Mouse (Mus musculus) forebrain, embryonic 16.5 days (tissue): Measurements from ENCODE around the gene Rft1. TPM values are rescaled to one million over a fixed set of nuclear protein-coding genes. Genes with fewer than 3 reads are reported as not detected.

Source experiments
- ATAC-seq: fragments of 200-750 bp; cut with Nextera tagmentation; 2 replicates; pipeline ENCODE4 v1.8.0; 2017; ENCODE audit warnings: mild to moderate bottlenecking, moderate library complexity
- H3K27ac ChIP-seq: fragments of 300-500 bp; sonication (generic); 2 replicates; pipeline ENCODE4 v1.5.1; 2014; ENCODE audit warnings: low read length, control low read depth
- H3K27me3 ChIP-seq: fragments of 300-500 bp; sonication (generic); replicated peaks from 2 replicates; pipeline ENCODE4 v1.6.1; 2014; ENCODE audit warnings: low read length; ENCODE audit not compliant: control insufficient read depth, insufficient read depth
- H3K36me3 ChIP-seq: fragments of 300-500 bp; sonication (generic); 2 replicates; pipeline ENCODE4 v1.6.1; 2014; ENCODE audit not compliant: control insufficient read depth, insufficient read depth
- H3K4me1 ChIP-seq: fragments of 300-500 bp; sonication (generic); replicated peaks from 2 replicates; pipeline ENCODE4 v1.6.1; 2014; ENCODE audit warnings: low read length; ENCODE audit not compliant: control insufficient read depth, insufficient read depth
- H3K4me2 ChIP-seq: fragments of 300-500 bp; sonication (generic); 2 replicates; pipeline ENCODE4 v1.6.1; 2014; ENCODE audit warnings: mild to moderate bottlenecking, low read length, control low read depth
- H3K4me3 ChIP-seq: fragments of 300-500 bp; sonication (generic); replicated peaks from 2 replicates; pipeline ENCODE4 v1.5.1; 2014; ENCODE audit warnings: mild to moderate bottlenecking, low read length, control low read depth
- H3K9ac ChIP-seq: fragments of 300-500 bp; sonication (generic); replicated peaks from 2 replicates; pipeline ENCODE4 v1.6.1; 2014; ENCODE audit warnings: low read depth, low read length, control low read depth
- H3K9me3 ChIP-seq: fragments of 300-500 bp; sonication (generic); 2 replicates; pipeline ENCODE4 v1.6.1; 2016; ENCODE audit warnings: low read length; ENCODE audit not compliant: control insufficient read depth
- WGBS: fragments of 180-500 bp; shearing (Covaris S2); extraction: QIAGEN DNeasy Blood & Tissue Kit; methylation state at CpG from one replicate; pipeline ENCODE4 v1.1.7; 2014; 5-methylcytosine and 5-hydroxymethylcytosine counted together
- polyA plus RNA-seq: library from polyadenylated mRNA; unstranded; fragments of >200 nt; fragmentation: Nextera tagmentation; extraction: Ambion mirVana; gene quantifications from 2 replicates; pipeline ENCODE4 v1.2.1, GENCODE M21; 2015

Gene Rft1
- polyA plus RNA-seq = 7.2 and 8.5 TPM in 2 replicates

DNA sequence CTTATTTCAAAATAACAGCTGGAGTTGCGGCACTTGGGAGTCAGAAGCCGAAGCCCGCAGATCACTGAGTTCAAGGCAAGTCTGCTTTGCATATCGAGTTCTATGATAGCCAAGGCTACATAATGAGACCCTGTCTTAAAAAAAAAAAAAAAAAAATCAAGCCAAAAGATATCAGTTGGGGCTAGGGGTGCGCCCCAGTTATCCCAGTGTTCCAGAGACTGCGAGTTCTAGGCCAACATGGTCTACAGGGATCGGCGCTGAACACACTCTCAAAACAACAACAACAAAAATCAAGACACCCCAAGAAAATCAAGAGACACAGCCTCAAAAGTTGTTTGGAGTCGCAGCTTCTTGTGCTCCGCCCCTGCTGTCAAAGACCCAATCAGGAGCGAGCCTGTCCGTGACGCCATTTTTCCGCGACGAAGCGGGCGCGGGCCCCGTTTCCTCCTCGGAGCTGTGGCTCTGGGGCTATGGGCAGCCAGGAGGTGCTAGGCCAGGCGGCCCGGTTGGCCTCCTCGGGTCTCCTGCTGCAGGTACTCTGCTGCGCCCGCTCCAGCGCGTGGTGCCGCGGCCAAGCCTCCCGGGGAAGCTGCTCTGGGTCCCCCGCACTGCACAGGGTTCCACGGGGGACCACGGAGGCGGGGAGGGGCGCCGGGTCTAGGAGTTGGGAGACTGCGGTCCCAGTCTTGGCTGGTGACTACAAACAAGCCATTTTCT, at the start of gene Rft1:
TSS of gene Rft1 (plus strand) at position 418 of the 717 bp plus-strand sequence.
- peak within 1 kb of the TSS; percentile 97 for H3K9ac ChIP-seq
- H3K4me1 ChIP-seq = peaks cover 8% of the 10 kb centered on the region
- no peaks in the 10 kb centered on the region; the same call in 1 of the 2 replicates for H3K36me3 ChIP-seq
- H3K4me2 ChIP-seq = peak within 1 kb of the TSS; percentile 49
- ATAC-seq = peak; percentile 95
- H3K4me3 ChIP-seq = peak within 1 kb of the TSS; percentile 93
- WGBS = 1% methylated on average over 38 of the region's 38 CpGs
- no peaks in the 10 kb centered on the region for H3K9me3 ChIP-seq
- peak within 1 kb of the TSS; percentile 84 for H3K27ac ChIP-seq
- H3K27me3 ChIP-seq = no peaks in the 10 kb centered on the region

DNA sequence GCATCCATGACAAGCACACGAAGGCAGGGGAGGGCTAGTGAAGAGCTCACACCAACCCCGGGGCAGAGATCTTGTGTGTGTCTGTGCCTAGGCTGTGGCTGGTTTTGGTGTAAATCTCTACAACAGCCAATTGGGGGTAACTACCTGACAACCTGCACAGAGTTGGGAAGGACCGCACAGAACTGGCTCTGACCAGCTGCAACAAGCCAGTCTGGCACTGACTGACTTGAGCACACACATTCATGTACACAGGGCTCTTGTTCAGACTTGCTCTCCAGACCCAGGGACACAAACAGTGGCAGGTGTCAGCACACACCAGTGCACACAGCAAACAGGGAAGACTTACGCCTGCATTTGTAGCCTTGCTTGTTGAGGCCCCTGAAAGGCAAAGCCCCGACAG, 47.3 kb upstream of the Rft1 start:
- Histone ChIP-seq H3K4me2 (no peak overlapping the region), H3K27me3 (no peaks in the 10 kb centered on the region), H3K4me1 (no peaks in the 10 kb centered on the region), H3K9ac (no peak overlapping the region), H3K36me3 (no peaks in the 10 kb centered on the region), H3K27ac (no peak overlapping the region), H3K9me3 (no peaks in the 10 kb centered on the region), H3K4me3 (no peak overlapping the region)
- WGBS = 94% methylated on average over 5 of the region's 5 CpGs
- ATAC-seq = no peak

DNA sequence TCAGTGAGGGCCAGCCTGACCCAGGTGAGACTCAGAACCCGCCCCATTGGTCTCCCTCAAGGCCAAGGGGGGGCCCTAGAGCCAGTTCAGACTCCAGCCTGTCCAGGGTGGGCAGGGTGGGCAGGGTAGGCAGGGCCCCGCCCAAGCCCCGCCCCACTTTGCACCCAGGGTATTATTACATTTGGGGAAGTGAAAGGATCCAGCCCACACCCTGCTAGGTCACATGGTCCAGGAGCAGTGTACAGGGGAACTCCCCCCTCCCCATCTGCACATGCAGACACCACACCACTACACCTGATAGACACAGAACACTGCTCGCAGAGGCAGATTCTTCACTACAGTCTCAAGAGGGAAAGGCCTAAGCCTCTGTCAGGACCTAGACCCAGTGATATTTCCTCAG, 46.5 kb upstream of the Rft1 start:
- no peak for ATAC-seq
- no peaks in the 10 kb centered on the region for H3K4me1 ChIP-seq
- H3K27me3 ChIP-seq = no peaks in the 10 kb centered on the region
- no peak overlapping the region for H3K4me3 ChIP-seq
- WGBS = 89% methylated on average over 3 of the region's 4 CpGs
- no peaks in the 10 kb centered on the region for H3K9me3 ChIP-seq
- H3K4me2 ChIP-seq = no peak overlapping the region
- no peak overlapping the region for H3K27ac ChIP-seq
- H3K9ac ChIP-seq = no peak overlapping the region
- no peaks in the 10 kb centered on the region for H3K36me3 ChIP-seq

DNA sequence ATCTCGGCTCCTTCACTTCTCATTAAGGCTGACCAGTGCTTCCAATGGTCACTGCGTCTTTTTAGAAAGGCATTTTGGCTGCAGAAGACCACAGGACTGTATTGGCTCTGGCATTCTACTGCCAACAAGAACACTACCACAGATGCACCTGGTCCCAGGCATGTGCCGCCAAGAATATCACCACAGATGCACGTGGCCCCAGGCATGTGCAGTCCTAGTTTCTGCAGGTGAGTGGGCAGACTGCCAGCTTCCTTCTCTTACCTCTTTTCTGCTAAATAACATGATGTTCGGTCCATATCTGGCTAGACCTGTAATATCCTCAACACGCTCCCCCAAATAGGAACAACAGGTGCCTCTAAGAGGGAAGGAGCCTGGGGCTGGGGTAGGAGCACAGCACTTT, 46.0 kb upstream of the Rft1 start:
- Histone ChIP-seq H3K36me3 (no peaks in the 10 kb centered on the region), H3K9ac (no peak overlapping the region), H3K27ac (no peak overlapping the region), H3K4me2 (no peak overlapping the region), H3K4me3 (no peak overlapping the region), H3K9me3 (no peaks in the 10 kb centered on the region), H3K4me1 (no peaks in the 10 kb centered on the region), H3K27me3 (no peaks in the 10 kb centered on the region)
- ATAC-seq = no peak
- 88% methylated on average over 6 of the region's 6 CpGs for WGBS

DNA sequence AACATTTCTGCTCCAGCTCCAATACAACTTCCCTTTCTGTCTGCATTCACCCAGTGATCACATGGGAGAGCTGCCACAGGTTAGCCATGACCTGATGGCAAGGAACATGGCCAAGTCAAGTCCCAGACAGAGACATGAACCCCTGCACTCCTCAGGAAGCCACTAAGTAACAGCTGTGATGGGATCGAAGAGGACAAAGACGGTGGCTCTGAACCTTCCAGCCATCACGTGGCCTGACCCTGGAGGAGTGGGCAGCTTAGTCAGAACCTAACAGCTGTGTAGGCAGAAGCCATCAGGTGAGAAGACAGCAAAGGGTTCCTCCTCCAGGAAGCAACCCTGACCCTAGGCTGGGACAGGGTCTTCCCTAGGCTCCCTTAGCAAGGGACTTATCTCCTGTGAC, 44.7 kb upstream of the Rft1 start:
- ATAC-seq = no peak
- Histone ChIP-seq H3K4me2 (no peak overlapping the region), H3K9me3 (no peaks in the 10 kb centered on the region), H3K4me1 (no peaks in the 10 kb centered on the region), H3K9ac (no peak overlapping the region), H3K27me3 (no peaks in the 10 kb centered on the region), H3K36me3 (no peaks in the 10 kb centered on the region), H3K27ac (no peak overlapping the region), H3K4me3 (no peak overlapping the region)
- WGBS = 91% methylated on average over 3 of the region's 3 CpGs

DNA sequence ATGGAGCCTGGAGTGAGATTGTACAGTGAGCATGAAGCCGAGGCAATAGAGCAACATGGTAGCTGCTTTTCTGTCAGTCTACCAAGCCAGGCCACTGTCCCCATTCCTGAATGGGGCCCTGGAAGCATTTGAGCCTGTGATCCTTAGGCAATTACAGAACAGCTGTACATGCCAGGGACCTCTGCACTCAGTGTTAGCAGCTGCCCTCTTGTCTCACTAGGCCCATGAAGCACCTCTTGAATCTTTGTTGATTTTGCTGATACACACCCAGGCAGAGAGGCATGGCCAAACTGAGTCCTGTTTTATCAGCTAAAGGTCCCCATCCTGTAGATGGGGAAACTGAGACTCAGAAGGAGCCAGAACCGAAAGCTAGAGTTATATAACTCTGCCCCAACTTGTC, 43.9 kb upstream of the Rft1 start:
- Histone ChIP-seq H3K4me1 (no peaks in the 10 kb centered on the region), H3K27ac (no peak overlapping the region), H3K27me3 (no peaks in the 10 kb centered on the region), H3K4me3 (no peak overlapping the region), H3K4me2 (no peak overlapping the region), H3K36me3 (no peaks in the 10 kb centered on the region), H3K9ac (no peak overlapping the region), H3K9me3 (no peaks in the 10 kb centered on the region)
- ATAC-seq = no peak
- WGBS = 88% methylated on average over 2 of the region's 2 CpGs

DNA sequence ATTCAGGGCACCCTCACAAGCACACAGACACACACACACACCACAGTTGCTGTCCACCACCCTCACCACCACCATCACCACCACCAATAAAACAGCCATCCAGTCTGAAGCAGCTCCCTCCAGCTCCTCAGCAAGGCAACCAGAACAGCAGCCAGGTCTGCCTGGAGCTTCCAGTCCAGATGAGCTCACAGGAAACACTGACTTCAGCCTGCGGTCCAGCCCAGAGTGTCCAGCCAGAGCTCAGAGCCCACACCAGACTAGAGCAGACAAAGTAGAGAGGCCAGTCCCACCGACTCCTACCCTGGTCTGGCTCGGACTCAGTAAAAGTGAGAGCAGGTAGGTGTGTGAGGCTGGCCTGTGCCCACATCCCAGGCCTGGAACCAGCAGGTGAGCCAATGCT, 43.2 kb upstream of the Rft1 start:
- Histone ChIP-seq H3K4me3 (no peak overlapping the region), H3K27ac (no peak overlapping the region), H3K4me2 (no peak overlapping the region), H3K36me3 (no peaks in the 10 kb centered on the region), H3K9me3 (no peaks in the 10 kb centered on the region), H3K9ac (no peak overlapping the region), H3K4me1 (no peaks in the 10 kb centered on the region), H3K27me3 (no peaks in the 10 kb centered on the region)
- 87% methylated on average over 3 of the region's 3 CpGs for WGBS
- ATAC-seq = no peak

DNA sequence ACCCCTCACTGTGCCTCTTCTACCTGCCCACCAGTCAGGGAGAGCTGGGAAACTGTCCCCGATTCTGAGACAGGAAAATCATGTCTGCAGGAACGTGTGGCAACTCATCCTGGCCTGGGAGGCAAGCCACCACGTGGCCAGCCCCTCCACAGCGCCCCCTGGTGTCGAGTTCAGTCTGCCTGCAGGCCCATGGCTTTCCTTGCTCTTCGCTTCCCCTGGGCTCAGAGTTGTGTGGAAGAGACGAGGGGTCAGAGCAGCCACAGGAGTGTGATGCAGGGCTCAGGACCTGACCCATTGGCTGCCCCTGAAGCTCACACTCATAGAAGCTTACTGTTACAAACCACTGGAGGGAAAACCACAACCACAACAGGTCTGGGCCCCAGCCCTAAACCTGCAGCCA, 41.6 kb upstream of the Rft1 start:
- 8% methylated on average over 7 of the region's 7 CpGs for WGBS
- no peak overlapping the region for H3K27ac ChIP-seq
- no peaks in the 10 kb centered on the region for H3K36me3 ChIP-seq
- no peaks in the 10 kb centered on the region for H3K27me3 ChIP-seq
- no peak overlapping the region for H3K9ac ChIP-seq
- no peak overlapping the region for H3K4me3 ChIP-seq
- no peaks in the 10 kb centered on the region for H3K9me3 ChIP-seq
- 0 out of 2 replicates have a peak, but pooled peaks have one; percentile 18 for ATAC-seq
- H3K4me2 ChIP-seq = no peak overlapping the region
- H3K4me1 ChIP-seq = no peaks in the 10 kb centered on the region

DNA sequence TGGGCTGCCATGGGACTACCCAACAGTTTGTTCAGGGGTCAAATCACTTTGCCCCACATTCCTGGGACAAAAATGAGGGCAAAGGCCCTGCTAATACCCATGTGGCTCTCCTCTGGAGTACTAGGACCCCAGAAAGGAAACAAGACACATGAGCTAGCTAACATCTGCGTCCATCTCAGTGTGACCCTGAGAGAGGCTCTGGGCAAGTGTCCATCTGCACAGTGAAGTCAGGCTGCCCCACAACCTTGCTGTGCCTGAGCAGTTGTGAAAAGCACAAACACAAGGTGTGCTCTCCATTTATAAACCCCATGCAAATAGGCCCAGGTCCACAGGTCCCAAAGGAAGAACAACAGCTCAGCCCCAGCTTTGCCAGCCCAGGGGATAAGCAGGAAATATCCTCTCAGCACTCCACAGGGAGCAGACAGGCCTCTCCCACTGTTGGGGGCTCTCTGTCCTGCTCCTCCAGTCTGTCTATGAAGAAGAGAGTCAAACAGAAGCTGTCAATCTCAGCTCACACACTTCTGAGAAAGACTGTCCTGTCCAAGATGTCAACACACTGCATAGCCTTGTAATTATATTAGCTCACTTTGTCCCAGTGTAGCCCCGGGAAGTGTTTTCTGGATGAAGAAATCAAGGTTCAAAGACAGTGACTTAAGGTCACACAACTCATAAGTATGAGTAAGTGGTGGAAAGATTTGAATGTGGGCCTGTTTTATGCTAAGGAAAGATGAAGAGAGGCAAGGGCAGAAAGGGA, 41.0 kb upstream of the Rft1 start:
- no peak overlapping the region for H3K4me3 ChIP-seq
- 87% methylated on average over 2 of the region's 2 CpGs for WGBS

More for the DNA sequence above, 41.0 kb upstream of the Rft1 start:
- ATAC-seq = no peak
- no peaks in the 10 kb centered on the region for H3K9me3 ChIP-seq
- no peaks in the 10 kb centered on the region for H3K4me1 ChIP-seq
- no peaks in the 10 kb centered on the region for H3K36me3 ChIP-seq
- H3K4me2 ChIP-seq = no peak overlapping the region
- H3K27me3 ChIP-seq = no peaks in the 10 kb centered on the region
- H3K27ac ChIP-seq = no peak overlapping the region
- H3K9ac ChIP-seq = no peak overlapping the region
